Mouse (Mus musculus): ENCODE data around the gene Hdac9. TPM values are rescaled to one million over a fixed set of nuclear protein-coding genes. Genes with fewer than 3 reads are reported as not detected.

Hdac9 gene
- polyA plus RNA-seq, 1 experiment: 0.63 TPM

DNA sequence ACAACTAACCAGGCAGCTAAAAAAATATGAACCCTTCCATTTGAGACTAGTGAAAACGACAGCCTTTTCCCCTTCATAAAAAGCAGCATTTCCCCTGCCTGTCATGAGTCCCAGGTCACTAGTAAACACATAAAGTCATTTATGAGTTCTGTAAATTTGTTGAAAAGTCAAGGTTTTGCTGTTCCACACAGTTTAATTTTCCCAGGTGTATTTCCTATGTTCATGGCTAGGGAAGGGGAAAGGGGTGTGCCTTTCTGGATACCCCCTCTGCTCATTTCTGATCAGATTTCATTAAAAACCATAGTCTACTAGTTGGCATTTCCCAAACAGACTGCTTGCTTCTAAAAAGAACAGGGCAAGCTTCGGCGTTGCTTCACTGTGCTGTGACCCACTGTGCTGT, 509.8 kb downstream of the Hdac9 start:
- H3K27ac ChIP-seq (replicated peaks; ENCODE audit: low read depth, low read length): no peak overlapping the region
- H3K4me1 ChIP-seq (ENCODE audit: control insufficient read depth, insufficient read depth, insufficient read length, low read length): no peaks in the 10 kb centered on the region
- no peak overlapping the region for H3K4me3 ChIP-seq (ENCODE audit: insufficient read depth, low read depth, low read length)

GRCm38 (mm10) chr12:34402065-34402464, 514.8 kb downstream of the Hdac9 start:
- H3K4me3 ChIP-seq (ENCODE audit: insufficient read depth, low read depth, low read length): no peak overlapping the region
- no peak overlapping the region for H3K27ac ChIP-seq (replicated peaks; ENCODE audit: low read depth, low read length)
- H3K4me1 ChIP-seq (ENCODE audit: control insufficient read depth, insufficient read depth, insufficient read length, low read length): no peaks in the 10 kb centered on the region

DNA sequence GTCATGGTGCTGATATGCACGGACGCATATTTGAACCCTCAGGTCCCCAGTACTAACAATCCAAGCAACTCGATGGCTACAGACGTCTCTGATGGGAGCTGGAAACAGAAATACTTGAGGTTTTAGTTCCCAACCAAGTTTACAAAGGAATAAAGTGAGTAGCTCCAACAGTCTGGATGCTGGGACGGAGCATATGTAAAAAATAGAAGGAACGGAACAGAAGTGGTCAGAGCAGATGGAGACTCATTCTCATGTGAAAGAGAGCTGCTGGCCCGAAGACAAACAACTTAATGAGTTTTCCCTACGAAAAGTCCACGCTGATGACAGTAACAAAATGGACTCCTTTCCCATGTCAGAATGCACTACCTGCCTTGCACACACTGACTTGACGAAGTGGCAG, 518.3 kb downstream of the Hdac9 start:
- no peaks in the 10 kb centered on the region for H3K4me1 ChIP-seq (ENCODE audit: control insufficient read depth, insufficient read depth, insufficient read length, low read length)
- H3K27ac ChIP-seq (replicated peaks; ENCODE audit: low read depth, low read length): no peak overlapping the region
- H3K4me3 ChIP-seq (ENCODE audit: insufficient read depth, low read depth, low read length): no peak overlapping the region

DNA sequence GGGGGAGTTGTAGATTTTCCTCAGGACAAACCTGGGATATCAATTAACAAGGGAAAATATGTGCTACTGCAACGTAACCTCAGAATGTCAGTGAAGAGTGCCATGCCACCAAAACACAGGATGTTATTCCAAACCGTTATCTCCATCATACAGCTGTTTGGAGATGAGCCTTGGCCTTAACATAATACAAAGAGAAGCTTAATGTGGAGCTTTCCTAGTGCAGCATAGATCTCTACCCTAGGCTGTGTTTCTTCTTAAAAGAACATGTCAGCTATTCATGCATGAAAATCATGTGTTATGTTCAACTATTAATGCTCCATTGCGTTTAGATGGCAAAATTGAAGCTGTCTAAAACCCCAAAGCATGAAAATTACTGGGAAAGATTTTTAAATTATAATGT, 522.6 kb downstream of the Hdac9 start:
- Histone ChIP-seq H3K27ac (replicated peaks; ENCODE audit: low read depth, low read length) (no peak overlapping the region), H3K4me1 (ENCODE audit: control insufficient read depth, insufficient read depth, insufficient read length, low read length) (no peaks in the 10 kb centered on the region), H3K4me3 (ENCODE audit: insufficient read depth, low read depth, low read length) (no peak overlapping the region)

DNA sequence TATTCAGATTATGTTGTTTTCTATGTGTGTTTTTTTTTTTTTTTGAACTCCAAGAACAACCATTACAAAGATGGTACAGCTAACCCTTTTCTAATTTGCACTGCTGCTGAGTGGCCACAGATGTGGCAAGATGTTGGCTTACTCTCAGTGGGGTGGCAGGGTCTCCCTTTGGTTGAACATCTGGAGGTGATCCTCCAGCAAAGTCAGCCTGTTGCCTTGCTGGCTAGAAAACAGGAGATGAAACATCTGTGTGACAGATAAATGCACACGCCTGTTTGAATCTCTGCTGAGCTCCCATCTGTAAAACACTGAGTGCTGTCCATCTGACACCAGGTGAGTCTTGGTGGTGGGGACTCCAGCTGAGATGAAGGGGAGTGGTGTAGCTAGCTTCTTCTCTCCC, 537.2 kb downstream of the Hdac9 start:
- Histone ChIP-seq H3K27ac (replicated peaks; ENCODE audit: low read depth, low read length) (no peak overlapping the region), H3K4me3 (ENCODE audit: insufficient read depth, low read depth, low read length) (no peak overlapping the region), H3K4me1 (ENCODE audit: control insufficient read depth, insufficient read depth, insufficient read length, low read length) (no peaks in the 10 kb centered on the region)

DNA sequence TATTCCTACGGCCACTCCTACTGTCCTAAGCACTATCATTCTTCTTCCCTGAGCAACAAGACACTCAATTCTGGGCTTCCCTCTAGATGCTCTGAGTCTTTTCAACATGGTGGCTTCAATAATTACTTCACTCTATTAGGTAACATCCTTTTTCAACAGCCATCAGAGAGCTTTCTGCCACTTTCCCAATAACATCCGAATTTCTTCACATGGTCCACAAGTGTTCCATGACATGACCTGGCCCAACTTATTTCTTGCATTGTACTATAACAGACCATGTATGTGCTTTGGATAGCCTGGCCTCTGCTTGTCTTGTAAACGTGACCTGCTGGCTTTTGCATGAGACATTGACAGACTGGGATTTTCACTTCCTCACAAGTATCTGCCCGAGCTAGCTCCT, 538.3 kb downstream of the Hdac9 start:
- no peak overlapping the region for H3K27ac ChIP-seq (replicated peaks; ENCODE audit: low read depth, low read length)
- H3K4me1 ChIP-seq (ENCODE audit: control insufficient read depth, insufficient read depth, insufficient read length, low read length): no peaks in the 10 kb centered on the region
- H3K4me3 ChIP-seq (ENCODE audit: insufficient read depth, low read depth, low read length): no peak overlapping the region

DNA sequence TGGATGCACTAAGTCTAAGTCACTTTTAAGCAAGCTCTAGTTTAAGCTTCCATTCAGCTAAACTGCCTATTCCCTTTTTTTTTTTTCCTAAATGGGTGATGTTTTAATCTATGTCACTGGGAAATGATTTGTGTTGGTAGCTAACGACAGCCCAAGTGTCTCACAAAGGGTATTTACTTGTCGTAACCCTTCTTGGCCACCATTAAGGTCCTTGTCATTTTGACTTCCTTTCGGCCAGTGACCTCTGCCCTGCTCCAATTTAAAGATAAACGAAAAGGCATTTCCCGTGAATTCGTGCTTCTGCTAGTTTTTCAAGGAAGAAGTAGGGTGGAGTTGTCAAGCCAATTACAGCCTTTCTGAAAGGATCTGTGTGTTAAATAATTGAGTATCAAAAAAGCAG, 565.0 kb downstream of the Hdac9 start:
- Histone ChIP-seq H3K4me3 (ENCODE audit: insufficient read depth, low read depth, low read length) (no peak overlapping the region), H3K4me1 (ENCODE audit: control insufficient read depth, insufficient read depth, insufficient read length, low read length) (no peaks in the 10 kb centered on the region), H3K27ac (replicated peaks; ENCODE audit: low read depth, low read length) (no peak overlapping the region)

- Histone ChIP-seq H3K27ac (replicated peaks; ENCODE audit: low read depth, low read length) (no peak overlapping the region), H3K4me3 (ENCODE audit: insufficient read depth, low read depth, low read length) (no peak overlapping the region), H3K4me1 (ENCODE audit: control insufficient read depth, insufficient read depth, insufficient read length, low read length) (no peaks in the 10 kb centered on the region)
Measured at GRCm38 (mm10) chr12:34347529-34347928, 569.4 kb downstream of the Hdac9 start.

- Histone ChIP-seq H3K27ac (replicated peaks; ENCODE audit: low read depth, low read length) (no peak overlapping the region), H3K4me3 (ENCODE audit: insufficient read depth, low read depth, low read length) (no peak overlapping the region), H3K4me1 (ENCODE audit: control insufficient read depth, insufficient read depth, insufficient read length, low read length) (no peaks in the 10 kb centered on the region)
Measured at GRCm38 (mm10) chr12:34342761-34343160, 574.1 kb downstream of the Hdac9 start.

DNA sequence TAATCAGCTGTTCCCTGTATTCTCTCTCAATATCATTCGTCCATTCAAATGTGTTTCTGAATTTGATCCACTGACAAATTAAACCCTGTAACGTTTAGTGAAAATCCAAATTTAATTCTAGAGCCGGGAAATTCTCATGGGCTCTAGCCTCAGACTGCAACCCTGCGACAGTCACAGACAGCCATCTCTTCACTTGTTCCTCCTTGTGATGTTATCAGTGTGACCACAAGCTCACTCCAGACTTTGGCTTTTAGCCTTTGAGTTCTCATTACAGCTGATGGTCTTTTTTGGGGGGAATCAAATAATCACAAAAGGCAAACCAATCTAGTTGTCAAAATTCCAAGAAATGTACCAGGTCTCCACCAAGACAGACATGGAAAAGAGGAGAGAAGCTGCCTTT, 578.0 kb downstream of the Hdac9 start:
- no peak overlapping the region for H3K4me3 ChIP-seq (ENCODE audit: insufficient read depth, low read depth, low read length)
- H3K27ac ChIP-seq (replicated peaks; ENCODE audit: low read depth, low read length): no peak overlapping the region

DNA sequence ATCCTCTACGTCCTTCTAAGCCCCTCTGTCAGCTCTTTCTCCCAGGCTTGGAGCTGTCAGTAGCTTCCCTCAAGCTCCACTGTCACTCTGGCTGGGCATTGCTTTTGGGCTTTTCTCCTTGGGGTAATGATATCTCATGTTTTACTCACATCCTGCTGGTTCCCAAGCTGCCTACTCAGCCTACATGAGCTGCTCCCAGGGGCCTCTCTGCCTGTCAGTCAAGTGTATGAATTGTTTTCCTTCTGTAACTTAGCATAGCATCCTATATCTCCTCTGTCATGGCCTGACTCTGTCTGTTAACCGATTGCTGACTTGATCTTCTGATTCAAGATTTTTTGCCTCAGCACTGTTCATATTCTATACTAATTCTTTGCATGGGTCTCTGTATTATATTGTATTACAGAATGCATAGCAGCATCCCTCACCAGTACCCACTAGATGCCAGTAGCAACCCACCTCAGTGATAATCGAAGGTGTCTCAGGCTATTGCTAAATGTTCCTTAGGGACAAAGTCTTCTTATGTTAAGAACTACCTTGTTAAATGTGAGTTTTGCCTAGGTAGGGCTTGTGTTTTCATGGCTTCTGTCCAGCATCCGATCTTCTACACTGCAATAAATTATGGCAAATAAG, 582.3 kb downstream of the Hdac9 start:
- Histone ChIP-seq H3K27ac (replicated peaks; ENCODE audit: low read depth, low read length) (no peak overlapping the region), H3K4me3 (ENCODE audit: insufficient read depth, low read depth, low read length) (no peak overlapping the region), H3K4me1 (ENCODE audit: control insufficient read depth, insufficient read depth, insufficient read length, low read length) (no peaks in the 10 kb centered on the region)

More for the DNA sequence above, 578.0 kb downstream of the Hdac9 start:
- H3K4me1 ChIP-seq (ENCODE audit: control insufficient read depth, insufficient read depth, insufficient read length, low read length): no peaks in the 10 kb centered on the region

DNA sequence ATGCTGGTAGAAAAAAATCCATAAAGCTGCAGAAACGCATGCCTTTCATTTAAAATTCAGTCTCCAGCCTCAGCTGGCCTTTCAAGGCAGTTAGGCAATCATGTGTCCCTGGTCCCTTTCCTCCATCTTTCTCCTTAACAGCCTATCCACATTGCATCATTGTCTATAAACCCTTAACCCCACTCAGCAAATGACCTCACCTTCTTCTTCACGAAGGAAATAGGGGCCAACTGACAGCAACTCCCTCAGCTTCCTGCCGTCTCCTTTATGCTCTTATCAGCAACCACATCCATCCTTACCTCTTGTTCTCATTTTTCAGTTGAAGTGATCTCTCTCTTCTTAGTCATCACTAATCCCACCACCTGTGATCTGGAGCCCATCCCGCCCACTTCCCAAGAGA, 584.0 kb downstream of the Hdac9 start:
- Histone ChIP-seq H3K4me3 (ENCODE audit: insufficient read depth, low read depth, low read length) (no peak overlapping the region), H3K27ac (replicated peaks; ENCODE audit: low read depth, low read length) (no peak overlapping the region), H3K4me1 (ENCODE audit: control insufficient read depth, insufficient read depth, insufficient read length, low read length) (no peaks in the 10 kb centered on the region)

DNA sequence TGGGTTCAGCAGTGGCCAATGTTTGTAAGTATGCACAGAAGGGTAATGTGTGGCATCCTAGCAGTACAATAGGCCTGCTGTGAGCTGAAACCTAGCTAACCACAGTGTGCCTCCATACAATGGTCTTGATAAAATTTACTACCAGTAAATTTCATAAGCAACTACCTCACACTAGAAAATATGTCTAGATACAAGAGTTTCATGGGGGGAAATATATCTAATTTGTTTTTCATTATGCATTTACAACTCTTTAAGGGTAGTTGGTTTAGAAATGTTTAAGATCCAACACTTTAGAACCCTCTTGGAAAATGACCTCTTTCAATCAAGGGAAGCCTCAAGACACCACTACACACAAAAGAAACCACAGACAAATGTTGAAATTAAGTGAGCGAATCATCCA, 589.8 kb downstream of the Hdac9 start:
- H3K4me3 ChIP-seq (ENCODE audit: insufficient read depth, low read depth, low read length): no peak overlapping the region
- H3K4me1 ChIP-seq (ENCODE audit: control insufficient read depth, insufficient read depth, insufficient read length, low read length): no peaks in the 10 kb centered on the region
- no peak overlapping the region for H3K27ac ChIP-seq (replicated peaks; ENCODE audit: low read depth, low read length)

DNA sequence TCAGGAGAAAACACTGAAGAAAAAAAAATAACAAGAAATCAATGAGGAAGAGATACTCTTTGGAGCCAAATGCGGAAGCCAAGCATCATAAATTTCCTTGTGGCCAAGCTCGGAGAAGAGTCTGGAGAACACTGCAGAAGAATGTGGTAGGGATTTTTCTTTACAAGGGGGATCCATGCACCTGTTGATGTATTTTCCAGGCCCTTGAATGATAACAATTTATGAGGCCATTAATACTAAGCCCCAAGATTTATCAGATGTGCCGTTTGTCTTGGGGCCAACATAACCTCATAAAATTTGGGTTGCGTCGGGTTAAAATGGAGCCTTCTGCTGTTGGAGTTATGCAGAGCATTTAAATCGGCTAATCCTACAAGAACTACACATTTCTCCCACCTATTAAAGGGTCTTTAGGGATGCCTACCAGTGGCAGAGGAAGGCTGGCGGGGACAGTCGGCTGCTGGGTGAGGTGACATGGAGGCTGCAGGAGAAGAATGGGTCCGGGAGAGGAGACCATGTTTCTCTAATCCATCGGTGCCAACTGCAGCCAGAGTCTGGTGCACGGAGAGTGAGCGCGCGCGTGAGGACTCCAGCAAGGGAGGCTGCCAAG, 604.7 kb downstream of the Hdac9 start:
- no peak overlapping the region for H3K27ac ChIP-seq (replicated peaks; ENCODE audit: low read depth, low read length)
- no peaks in the 10 kb centered on the region for H3K4me1 ChIP-seq (ENCODE audit: control insufficient read depth, insufficient read depth, insufficient read length, low read length)
- H3K4me3 ChIP-seq (ENCODE audit: insufficient read depth, low read depth, low read length): no peak overlapping the region

DNA sequence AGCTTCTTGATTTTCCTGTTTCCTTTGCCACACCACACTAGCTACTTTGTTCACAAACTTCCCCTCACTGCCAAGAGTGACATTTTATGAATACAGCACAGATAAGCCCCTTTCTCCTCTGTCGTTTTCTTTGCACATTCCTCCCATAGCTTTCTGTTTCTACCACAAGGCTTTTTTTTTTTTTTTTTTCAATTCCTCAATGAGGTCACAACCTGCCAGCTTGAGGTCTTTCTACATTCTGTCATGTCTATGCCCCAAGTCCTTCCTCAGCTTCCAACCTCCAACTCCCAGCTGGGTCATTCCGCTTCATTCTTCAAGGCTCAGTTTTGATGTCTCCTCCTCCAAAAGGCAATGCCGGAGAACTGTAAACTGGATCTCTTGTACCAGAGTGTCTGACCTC, 611.4 kb downstream of the Hdac9 start:
- Histone ChIP-seq H3K4me3 (ENCODE audit: insufficient read depth, low read depth, low read length) (no peak overlapping the region), H3K27ac (replicated peaks; ENCODE audit: low read depth, low read length) (no peak overlapping the region)

GRCm38 (mm10) chr12:34292346-34292745, 624.5 kb downstream of the Hdac9 start:
- Histone ChIP-seq H3K27ac (replicated peaks; ENCODE audit: low read depth, low read length) (no peak overlapping the region), H3K4me3 (ENCODE audit: insufficient read depth, low read depth, low read length) (no peak overlapping the region), H3K4me1 (ENCODE audit: control insufficient read depth, insufficient read depth, insufficient read length, low read length) (no peaks in the 10 kb centered on the region)

More for the DNA sequence above, 611.4 kb downstream of the Hdac9 start:
- no peaks in the 10 kb centered on the region for H3K4me1 ChIP-seq (ENCODE audit: control insufficient read depth, insufficient read depth, insufficient read length, low read length)
